Mouse (Mus musculus) intestine, embryonic 16.5 days (tissue): ENCODE measurements at regions not wholly inside any gene's neighbourhood (a gene's known extent, or its start where the extent isn't known, plus 50 kb on each side); places are given as distances from the start of the nearest gene placed in this dataset.

Experiments used
- ATAC-seq: fragments of 200-750 bp; cut with Nextera tagmentation; 2 replicates; pipeline ENCODE4 v1.8.0; 2017; ENCODE audit warnings: moderate TSS enrichment, moderate library complexity
- H3K27ac ChIP-seq: fragments of 300-500 bp; sonication (generic); 2 replicates; pipeline ENCODE4 v1.5.1; 2014; ENCODE audit warnings: mild to moderate bottlenecking, low read length
- H3K27me3 ChIP-seq: fragments of 300-500 bp; sonication (generic); replicated peaks from 2 replicates; pipeline ENCODE4 v1.6.1; 2014; ENCODE audit warnings: low read length, control low read depth, mixed read lengths; ENCODE audit not compliant: control insufficient read depth, insufficient read depth
- H3K36me3 ChIP-seq: fragments of 300-500 bp; sonication (generic); 2 replicates; pipeline ENCODE4 v1.6.1; 2014; ENCODE audit warnings: low read length, control low read depth; ENCODE audit not compliant: control insufficient read depth, insufficient read depth
- H3K4me1 ChIP-seq: fragments of 300-500 bp; sonication (generic); 2 replicates; pipeline ENCODE4 v1.6.1; 2014; ENCODE audit warnings: low read length, control low read depth, mixed read lengths; ENCODE audit not compliant: control insufficient read depth, insufficient read depth
- H3K4me2 ChIP-seq: fragments of 300-500 bp; sonication (generic); 2 replicates; pipeline ENCODE4 v1.6.1; 2014; ENCODE audit warnings: low read depth, low read length, control low read depth
- H3K4me3 ChIP-seq: fragments of 300-500 bp; sonication (generic); 2 replicates; pipeline ENCODE4 v1.5.1; 2014; ENCODE audit warnings: mild to moderate bottlenecking, low read length
- H3K9ac ChIP-seq: fragments of 300-500 bp; sonication (generic); 2 replicates; pipeline ENCODE4 v1.6.1; 2014; ENCODE audit warnings: low read depth, low read length
- H3K9me3 ChIP-seq: fragments of 300-500 bp; sonication (generic); 2 replicates; pipeline ENCODE4 v1.6.1; 2016; ENCODE audit warnings: low read length, control low read depth; ENCODE audit not compliant: control insufficient read depth
- WGBS: fragments of 180-500 bp; shearing (Covaris S2); extraction: QIAGEN DNeasy Blood & Tissue Kit; methylation state at CpG from one replicate; pipeline ENCODE4 v1.1.7; 2014; 5-methylcytosine and 5-hydroxymethylcytosine counted together

DNA sequence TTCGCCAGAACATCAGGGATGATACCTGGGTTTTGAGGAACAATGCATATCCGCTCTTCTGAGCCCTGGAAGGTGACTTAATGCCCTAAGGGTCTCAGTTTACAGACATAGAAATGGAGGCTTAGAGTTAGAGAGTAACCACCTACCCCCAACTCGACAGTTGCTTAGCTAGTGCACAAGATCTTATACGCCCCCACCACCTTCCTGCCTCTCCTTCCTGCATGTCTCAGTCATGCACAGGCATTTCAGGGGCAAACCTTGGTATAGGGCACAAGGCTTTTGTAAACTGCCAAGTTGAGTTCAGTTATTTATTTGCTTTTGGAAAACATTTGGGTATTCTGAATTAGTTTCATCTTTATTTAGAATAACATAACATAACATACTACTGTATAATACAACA lies 285.9 kb upstream of the Klf3 start:
- Histone ChIP-seq H3K4me1 (peaks cover 19% of the 10 kb centered on the region), H3K9ac (no peak overlapping the region), H3K4me3 (no peak overlapping the region), H3K4me2 (no peak overlapping the region), H3K27me3 (no peaks in the 10 kb centered on the region), H3K36me3 (no peaks in the 10 kb centered on the region), H3K9me3 (no peaks in the 10 kb centered on the region), H3K27ac (no peak overlapping the region)
- 84% methylated on average over 4 of the region's 4 CpGs for WGBS
- ATAC-seq = no peak

DNA sequence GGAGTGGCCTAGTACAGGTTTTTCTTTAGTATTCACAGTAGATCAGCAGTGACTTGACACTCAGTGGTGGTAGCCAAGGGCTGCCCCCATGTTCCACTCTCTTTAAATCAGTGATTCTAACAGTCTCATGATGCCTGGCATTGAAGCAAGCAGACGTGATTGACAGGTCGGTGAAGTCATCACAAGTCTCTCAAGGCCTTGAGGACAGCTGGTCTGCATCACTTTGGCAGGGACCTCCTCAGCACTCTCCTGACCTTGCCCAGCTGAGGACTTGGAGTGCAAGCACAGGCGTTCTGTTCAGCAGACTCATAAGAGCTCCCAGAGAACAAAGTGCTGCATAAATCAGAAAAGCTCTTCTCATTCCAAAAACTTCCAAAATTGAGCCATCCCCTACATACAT lies 285.4 kb upstream of the Klf3 start:
- H3K27me3 ChIP-seq = no peaks in the 10 kb centered on the region
- no peak for ATAC-seq
- H3K4me2 ChIP-seq = no peak overlapping the region
- H3K4me3 ChIP-seq = no peak overlapping the region
- H3K4me1 ChIP-seq = peaks cover 19% of the 10 kb centered on the region
- WGBS = 50% methylated on average over 3 of the region's 3 CpGs
- no peaks in the 10 kb centered on the region for H3K36me3 ChIP-seq
- no peak overlapping the region for H3K9ac ChIP-seq
- H3K27ac ChIP-seq = no peak overlapping the region
- H3K9me3 ChIP-seq = no peaks in the 10 kb centered on the region

DNA sequence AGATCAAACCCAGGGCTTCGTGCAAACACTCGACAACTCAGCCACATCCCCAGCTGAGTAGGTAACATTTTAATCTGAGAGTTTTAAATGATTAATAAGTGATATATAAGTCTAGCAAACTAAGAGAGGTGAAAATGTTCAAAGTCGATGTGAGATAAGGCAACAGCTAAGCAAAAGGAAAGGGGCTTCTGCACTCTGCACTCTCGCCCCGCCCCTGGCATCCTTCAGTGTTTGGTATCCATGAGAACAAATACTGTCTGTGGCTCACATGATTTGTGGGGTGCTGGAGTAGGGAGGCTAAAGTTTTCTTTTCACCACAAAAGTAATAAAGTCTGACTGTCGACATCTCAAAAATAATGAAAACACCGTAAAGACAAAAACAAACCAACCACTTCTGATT lies 284.2 kb upstream of the Klf3 start:
- peak; percentile 43 for ATAC-seq
- H3K36me3 ChIP-seq = no peaks in the 10 kb centered on the region
- no peak overlapping the region for H3K4me2 ChIP-seq
- H3K27me3 ChIP-seq = no peaks in the 10 kb centered on the region
- H3K27ac ChIP-seq = no peak overlapping the region
- H3K9me3 ChIP-seq = no peaks in the 10 kb centered on the region
- no peak overlapping the region for H3K9ac ChIP-seq
- WGBS = 56% methylated on average over 7 of the region's 7 CpGs
- H3K4me3 ChIP-seq = no peak overlapping the region
- peaks cover 19% of the 10 kb centered on the region for H3K4me1 ChIP-seq

DNA sequence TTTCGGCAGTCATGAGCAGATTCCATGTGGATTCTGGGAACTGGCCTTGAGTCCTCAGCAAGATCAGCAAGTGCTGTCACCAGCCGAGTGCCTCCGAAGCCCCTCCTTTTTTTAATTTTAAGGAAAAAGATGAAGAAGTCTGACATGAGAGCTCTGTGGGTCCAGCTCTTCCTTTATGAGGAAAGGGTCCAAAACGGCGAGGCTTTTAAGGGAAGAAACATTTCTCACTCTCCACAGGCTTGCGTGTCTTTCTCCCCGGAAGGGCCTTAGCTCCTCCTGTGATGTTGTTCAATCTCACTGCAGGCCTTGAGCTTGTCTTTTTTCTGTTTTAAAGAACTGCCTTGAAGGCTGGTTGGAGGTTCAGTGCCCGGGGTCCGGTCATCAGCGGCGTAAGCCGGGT lies 283.5 kb upstream of the Klf3 start:
- no peaks in the 10 kb centered on the region for H3K36me3 ChIP-seq
- no peak overlapping the region for H3K9ac ChIP-seq
- no peaks in the 10 kb centered on the region for H3K9me3 ChIP-seq
- ATAC-seq = no peak
- H3K4me1 ChIP-seq = peaks cover 19% of the 10 kb centered on the region
- H3K4me3 ChIP-seq = no peak overlapping the region
- H3K27ac ChIP-seq = peak overlapping the region; percentile 38; the same call in 1 of the 2 replicates
- no peak overlapping the region for H3K4me2 ChIP-seq
- no peaks in the 10 kb centered on the region for H3K27me3 ChIP-seq
- WGBS = 76% methylated on average over 12 of the region's 12 CpGs

DNA sequence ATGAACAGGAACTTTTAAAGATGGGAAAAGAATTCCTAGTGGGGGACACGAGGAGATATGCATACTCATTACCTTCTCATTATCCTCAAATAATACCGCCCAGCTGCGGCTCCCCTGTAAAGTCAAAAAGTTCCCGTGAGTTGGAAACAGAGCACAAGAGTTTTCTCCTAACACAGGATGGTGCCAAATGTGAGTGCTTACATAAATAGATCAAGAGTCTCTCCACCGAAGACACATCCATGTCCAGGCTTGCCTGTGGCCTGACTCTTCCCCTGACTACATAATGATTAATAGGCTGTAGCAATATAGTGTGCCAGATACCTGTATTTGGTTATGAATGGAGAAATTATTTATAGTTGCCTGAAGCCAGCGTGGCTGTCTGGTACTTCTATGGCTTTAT lies 281.8 kb upstream of the Klf3 start:
- 71% methylated on average over 6 of the region's 6 CpGs for WGBS
- Histone ChIP-seq H3K4me1 (peaks cover 14% of the 10 kb centered on the region), H3K4me3 (no peak overlapping the region), H3K9ac (no peak overlapping the region), H3K4me2 (no peak overlapping the region), H3K27me3 (no peaks in the 10 kb centered on the region), H3K36me3 (no peaks in the 10 kb centered on the region), H3K27ac (no peak overlapping the region), H3K9me3 (no peaks in the 10 kb centered on the region)
- no peak for ATAC-seq

DNA sequence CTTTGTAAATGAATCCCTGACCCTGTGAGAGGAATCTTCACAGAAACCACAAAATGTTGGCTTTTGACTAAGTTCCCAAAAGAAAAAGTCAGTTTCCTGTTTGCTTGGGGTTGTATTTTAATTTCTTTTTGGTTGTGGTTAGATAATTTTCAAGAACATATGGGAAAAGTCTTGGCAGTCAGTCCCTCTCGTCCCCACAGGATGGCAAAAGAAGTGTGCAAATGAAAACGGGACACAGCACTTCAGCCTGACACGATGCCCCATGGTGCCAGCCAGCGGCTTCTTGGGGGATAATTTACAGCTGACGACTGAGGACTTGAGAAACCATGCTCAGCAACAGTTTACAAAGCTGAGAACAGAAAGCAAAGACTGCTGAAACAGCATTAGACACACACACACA lies 281.2 kb upstream of the Klf3 start:
- H3K36me3 ChIP-seq = no peaks in the 10 kb centered on the region
- no peak overlapping the region for H3K9ac ChIP-seq
- peaks cover 14% of the 10 kb centered on the region for H3K4me1 ChIP-seq
- no peaks in the 10 kb centered on the region for H3K27me3 ChIP-seq
- H3K4me2 ChIP-seq = no peak overlapping the region
- H3K9me3 ChIP-seq = no peaks in the 10 kb centered on the region
- H3K4me3 ChIP-seq = no peak overlapping the region
- whole genome bisulfite sequencing = 39% methylated on average over 5 of the region's 5 CpGs
- H3K27ac ChIP-seq = peak overlapping the region; percentile 41; the same call in 1 of the 2 replicates
- ATAC-seq = no peak

DNA sequence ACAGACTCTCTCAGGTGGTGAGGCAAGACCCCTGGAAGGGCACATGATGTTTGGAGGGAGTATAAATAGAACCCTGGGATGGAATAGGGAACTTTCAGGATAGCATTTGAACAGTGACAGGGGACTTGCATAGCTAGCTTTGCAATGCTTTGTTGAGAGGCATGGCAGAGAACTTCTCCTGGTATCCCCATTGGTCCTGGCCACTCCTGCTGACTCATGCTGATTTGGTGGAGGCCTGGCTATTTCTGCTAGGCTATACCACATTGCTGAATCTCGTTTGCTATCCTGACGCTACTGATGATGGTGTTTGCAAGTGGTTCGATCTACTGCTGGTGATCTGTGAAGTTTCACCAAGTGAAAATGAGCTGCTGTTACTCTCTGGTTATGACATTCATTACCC lies 276.7 kb upstream of the Klf3 start:
- Histone ChIP-seq H3K27ac (no peak overlapping the region), H3K4me2 (no peak overlapping the region), H3K4me1 (peaks cover 3% of the 10 kb centered on the region; the same call in 1 of the 2 replicates), H3K4me3 (no peak overlapping the region), H3K36me3 (no peaks in the 10 kb centered on the region), H3K27me3 (no peaks in the 10 kb centered on the region), H3K9ac (no peak overlapping the region), H3K9me3 (0 out of 2 replicates have a peak, but pooled peaks cover under 1% of the 10 kb centered on the region)
- 84% methylated on average over 3 of the region's 3 CpGs for WGBS
- ATAC-seq = no peak

DNA sequence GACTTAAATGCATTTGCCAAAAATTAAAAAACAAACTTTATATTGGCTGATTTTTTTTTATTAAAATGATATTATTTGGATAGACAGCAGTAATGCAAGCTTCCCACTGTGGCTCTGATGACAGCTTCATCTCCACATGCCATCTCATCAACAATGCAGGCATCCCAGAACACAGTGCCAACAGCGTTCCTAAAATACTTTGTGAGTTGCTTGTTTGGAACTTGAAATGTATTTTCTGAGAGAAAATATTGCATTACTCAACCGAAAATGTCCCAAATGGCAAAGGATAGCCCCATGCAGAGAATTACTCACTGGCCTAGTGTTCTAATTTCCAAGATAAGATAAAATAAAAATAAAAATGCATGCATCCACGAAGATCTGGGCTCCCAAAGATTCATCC lies 275.2 kb upstream of the Klf3 start:
- ATAC-seq = no peak
- H3K9ac ChIP-seq = no peak overlapping the region
- 75% methylated on average over 3 of the region's 3 CpGs for WGBS

DNA sequence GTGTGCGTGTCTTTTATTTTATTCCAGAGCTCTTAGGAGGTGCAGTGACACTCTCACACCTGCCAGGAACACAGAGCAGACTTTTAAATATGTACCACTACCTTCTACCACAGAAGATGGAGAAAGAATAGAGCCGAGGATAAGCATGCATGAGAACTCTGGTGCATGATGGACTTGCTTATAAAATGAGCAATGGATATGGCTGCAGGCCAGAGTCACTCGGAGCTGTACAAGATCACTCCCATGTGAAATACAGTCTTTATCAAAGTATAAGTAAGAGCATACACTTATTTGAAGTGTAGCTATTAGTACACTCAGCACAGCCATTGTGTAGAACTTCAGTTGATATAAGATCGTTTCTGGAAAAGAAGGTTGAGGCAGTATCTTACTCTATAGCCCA lies 268.8 kb upstream of the Klf3 start:
- no peak overlapping the region for H3K27ac ChIP-seq
- H3K27me3 ChIP-seq = no peaks in the 10 kb centered on the region
- 0 out of 2 replicates have a peak, but pooled peaks cover 6% of the 10 kb centered on the region for H3K9me3 ChIP-seq
- peaks cover 8% of the 10 kb centered on the region; the same call in 1 of the 2 replicates for H3K4me1 ChIP-seq
- no peak overlapping the region for H3K9ac ChIP-seq
- WGBS = 81% methylated on average over 4 of the region's 4 CpGs
- H3K4me3 ChIP-seq = no peak overlapping the region
- H3K36me3 ChIP-seq = no peaks in the 10 kb centered on the region
- H3K4me2 ChIP-seq = no peak overlapping the region
- ATAC-seq = no peak

More for the DNA sequence above, 275.2 kb upstream of the Klf3 start:
- Histone ChIP-seq H3K27ac (no peak overlapping the region), H3K27me3 (no peaks in the 10 kb centered on the region), H3K36me3 (no peaks in the 10 kb centered on the region), H3K4me2 (no peak overlapping the region), H3K9me3 (0 out of 2 replicates have a peak, but pooled peaks cover 6% of the 10 kb centered on the region), H3K4me3 (no peak overlapping the region), H3K4me1 (no peaks in the 10 kb centered on the region)

DNA sequence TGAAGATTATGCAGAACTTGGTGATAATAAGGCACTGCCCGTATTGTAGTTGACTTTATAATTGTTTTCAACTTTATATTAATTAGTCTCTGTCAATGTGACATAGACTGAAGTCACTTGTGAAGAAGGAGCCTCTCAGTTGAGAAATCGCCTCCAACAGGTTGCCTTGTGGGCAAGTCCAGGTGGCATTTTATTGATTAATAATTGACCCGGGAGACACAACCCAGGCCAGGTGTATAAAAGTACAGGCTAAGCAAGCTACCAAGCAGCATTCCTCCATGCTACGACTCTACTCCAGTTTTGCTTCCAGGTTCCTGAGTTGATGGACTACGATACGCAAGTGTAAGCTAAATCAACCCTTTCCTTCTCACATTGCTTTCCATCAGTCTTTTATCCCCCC lies 268.2 kb upstream of the Klf3 start:
- no peak for ATAC-seq
- 85% methylated on average over 6 of the region's 6 CpGs for WGBS
- Histone ChIP-seq H3K36me3 (no peaks in the 10 kb centered on the region), H3K4me1 (peaks cover 8% of the 10 kb centered on the region; the same call in 1 of the 2 replicates), H3K27ac (no peak overlapping the region), H3K9me3 (0 out of 2 replicates have a peak, but pooled peaks cover 6% of the 10 kb centered on the region), H3K27me3 (no peaks in the 10 kb centered on the region), H3K4me3 (no peak overlapping the region), H3K4me2 (no peak overlapping the region), H3K9ac (no peak overlapping the region)
